Mouse (Mus musculus): ENCODE data around the gene Wdr46. TPM values are rescaled to one million over a fixed set of nuclear protein-coding genes. Genes with fewer than 3 reads are reported as not detected.
"Not testable (repeated sequence)": the region's sequence is repeated elsewhere in the genome, so short reads cannot be mapped to it uniquely, and the experiment has no call there.

Wdr46 gene
- 10 to 100 TPM in 1 of 4 experiments, 1 to 10 TPM in 3; 7.8 to 11.5 (median 8.7) TPM for total RNA-seq (2022)

- DNase-seq (ENCODE audit: low spot score in 2 of 2), result peak; percentile 54 to 73
These were observed at the start of gene Wdr46, which contains the start of gene Pfdn6 for GRCm38 (mm10) chr17:33940206-33940805. Gene Wdr46, plus strand, starts transcription at chr17:33940660. Gene Pfdn6, minus strand, starts transcription at chr17:33940343.

- DNase-seq (ENCODE audit: low spot score in 2 of 2), result no peak
These were observed 49.1 kb upstream of the Wdr46 start for GRCm38 (mm10) chr17:33891357-33891756.

- DNase-seq (ENCODE audit: low spot score in 2 of 2), result not testable (repeated sequence)
These were observed 48.6 kb upstream of the Wdr46 start for GRCm38 (mm10) chr17:33891892-33892291.

GRCm38 (mm10) chr17:33892429-33892828 is 48.0 kb upstream of the Wdr46 start:
- DNase-seq (ENCODE audit: low spot score in 2 of 2), result no peak

- not testable (repeated sequence) for DNase-seq (ENCODE audit: low spot score in 2 of 2)
These were observed 47.4 kb upstream of the Wdr46 start for GRCm38 (mm10) chr17:33893011-33893410.

GRCm38 (mm10) chr17:33897114-33897794 is 43.2 kb upstream of the Wdr46 start:
- DNase-seq (ENCODE audit: low spot score in 2 of 2), result no peak

- not testable (repeated sequence) for DNase-seq (ENCODE audit: low spot score in 2 of 2)
These were observed 42.3 kb upstream of the Wdr46 start for GRCm38 (mm10) chr17:33898193-33898592.

GRCm38 (mm10) chr17:33899642-33900041 is 40.8 kb upstream of the Wdr46 start:
- no peak for DNase-seq (ENCODE audit: low spot score in 2 of 2)

GRCm38 (mm10) chr17:33900281-33900988 is 40.0 kb upstream of the Wdr46 start:
- DNase-seq (ENCODE audit: low spot score in 2 of 2), result no peak

- DNase-seq (ENCODE audit: low spot score in 2 of 2), result no peak
These were observed 39.5 kb upstream of the Wdr46 start for GRCm38 (mm10) chr17:33900989-33901314.

GRCm38 (mm10) chr17:33901653-33902052 is 38.8 kb upstream of the Wdr46 start:
- DNase-seq (ENCODE audit: low spot score in 2 of 2), result no peak

GRCm38 (mm10) chr17:33902079-33902478 is 38.4 kb upstream of the Wdr46 start:
- no peak for DNase-seq (ENCODE audit: low spot score in 2 of 2)

- no peak for DNase-seq (ENCODE audit: low spot score in 2 of 2)
These were observed 38.0 kb upstream of the Wdr46 start for GRCm38 (mm10) chr17:33902491-33902890.

GRCm38 (mm10) chr17:33903911-33904651 is 36.4 kb upstream of the Wdr46 start:
- DNase-seq (ENCODE audit: low spot score in 2 of 2), result not testable (repeated sequence)

- DNase-seq (ENCODE audit: low spot score in 2 of 2), result not testable (repeated sequence)
These were observed 35.6 kb upstream of the Wdr46 start, which contains the start of gene Platr17 for GRCm38 (mm10) chr17:33904835-33905234. Gene Platr17, plus strand, starts transcription at chr17:33905135.

GRCm38 (mm10) chr17:33908331-33909076 is 32.0 kb upstream of the Wdr46 start:
- DNase-seq (ENCODE audit: low spot score in 2 of 2), result no peak

- DNase-seq (ENCODE audit: low spot score in 2 of 2), result peak; percentile 97 to 98
These were observed 31.2 kb upstream of the Wdr46 start, which contains the start of gene Daxx for GRCm38 (mm10) chr17:33909077-33909868. Gene Daxx, plus strand, starts transcription at chr17:33909414.

- no peak for DNase-seq (ENCODE audit: low spot score in 2 of 2)
These were observed 30.6 kb upstream of the Wdr46 start for GRCm38 (mm10) chr17:33909869-33910250.

GRCm38 (mm10) chr17:33910346-33911051 is 30.0 kb upstream of the Wdr46 start:
- DNase-seq (ENCODE audit: low spot score in 2 of 2), result no peak

Data from gastrocnemius, adult 8-10 months (tissue).